In genomic region chr13:59556670-59557069, GRCm38 (mm10) we compare ENCODE assay signal across 7 mouse cellular contexts. TPM values are rescaled to one million over a fixed set of nuclear protein-coding genes. Genes with fewer than 3 reads are reported as not detected.
DNase-seq lines count a peak whose midpoint lies in the region; ATAC-seq and TF ChIP-seq lines count a peak whose summit lies in the region.

No protein-coding gene starts in this region.

- H3K9me3 ChIP-seq in hindbrain, embryonic 15.5 days, result no peaks in the 10 kb centered on the region
- H3K9me3 ChIP-seq in limb, embryonic 12.5 days, result no peaks in the 10 kb centered on the region
- no peaks in the 10 kb centered on the region for H3K9me3 ChIP-seq in midbrain, embryonic 12.5 days

- under 1% methylated on average over 35 of the region's 45 CpGs for WGBS in hindbrain, embryonic 15.5 days
- WGBS in limb, embryonic 12.5 days, result 1% methylated on average over 38 of the region's 45 CpGs
- WGBS in midbrain, embryonic 12.5 days, result 0% methylated on average over 32 of the region's 45 CpGs

- no peak for TF ChIP-seq CTCF in gastrocnemius, adult 2 months (IDR thresholded peaks at IDR 0.05)

- peak overlapping the region; percentile 77 for H3K9ac ChIP-seq in hindbrain, embryonic 15.5 days
- peak overlapping the region; percentile 78 for H3K9ac ChIP-seq in limb, embryonic 12.5 days (replicated peaks)
- H3K9ac ChIP-seq in midbrain, embryonic 12.5 days (replicated peaks), result peak overlapping the region; percentile 89

- peak overlapping the region; percentile 96 for H3K4me3 ChIP-seq in gastrocnemius, adult 2 months
- H3K4me3 ChIP-seq in hindbrain, embryonic 15.5 days, result peak overlapping the region; percentile 76
- peak overlapping the region; percentile 87 for H3K4me3 ChIP-seq in limb, embryonic 12.5 days (replicated peaks)
- H3K4me3 ChIP-seq in midbrain, embryonic 12.5 days, result peak overlapping the region; percentile 88

- intact Hi-C loops in gastrocnemius, adult 2 months (cut with DNase I), result loop anchor here (2.0 kb wide), 1 partner anchor 28 kb away; the partner anchor contains the start of genes Agtpbp1 and Naa35

- H3K4me2 ChIP-seq in hindbrain, embryonic 15.5 days, result peak overlapping the region; percentile 84
- H3K4me2 ChIP-seq in limb, embryonic 12.5 days, result peak overlapping the region; percentile 92
- H3K4me2 ChIP-seq in midbrain, embryonic 12.5 days (replicated peaks), result peak overlapping the region; percentile 91

- H3K4me1 ChIP-seq in hindbrain, embryonic 15.5 days (replicated peaks), result peaks cover 44% of the 10 kb centered on the region
- H3K4me1 ChIP-seq in limb, embryonic 12.5 days (replicated peaks), result peaks cover 16% of the 10 kb centered on the region
- H3K4me1 ChIP-seq in midbrain, embryonic 12.5 days, result peaks cover 15% of the 10 kb centered on the region; the same call in 1 of the 2 replicates

- H3K27ac ChIP-seq in gastrocnemius, adult 2 months, result peak overlapping the region; percentile 92
- peak overlapping the region; percentile 80 for H3K27ac ChIP-seq in hindbrain, embryonic 15.5 days (replicated peaks)
- H3K27ac ChIP-seq in limb, embryonic 12.5 days, result peak overlapping the region; percentile 59; the same call in 1 of the 2 replicates
- peak overlapping the region; percentile 84 for H3K27ac ChIP-seq in midbrain, embryonic 12.5 days (replicated peaks)

- DNase-seq in adrenal gland, adult (ENCODE audit: inconsistent age in 2 of 2, low spot score in 1 of 2), result peak; percentile 62 to 85
- DNase-seq in cerebellum, postnatal 36 days, result peak; percentile 71 to 72
- peak; percentile 76 for DNase-seq in gastrocnemius, adult 2 months
- DNase-seq in spleen, adult 12 weeks (ENCODE audit: low spot score), result peak; percentile 65

- peak; percentile 66 for ATAC-seq in hindbrain, embryonic 15.5 days (ENCODE audit: low FRiP score, low read depth)
- peak; percentile 24 for ATAC-seq in limb, embryonic 12.5 days (ENCODE audit: insufficient number of reproducible peaks, insufficient read depth, low FRiP score, low TSS enrichment, low read depth)
- ATAC-seq in midbrain, embryonic 12.5 days (ENCODE audit: low FRiP score, low read depth), result peak; percentile 82

- no peaks in the 10 kb centered on the region for H3K36me3 ChIP-seq in hindbrain, embryonic 15.5 days
- no peaks in the 10 kb centered on the region for H3K36me3 ChIP-seq in limb, embryonic 12.5 days
- H3K36me3 ChIP-seq in midbrain, embryonic 12.5 days, result no peaks in the 10 kb centered on the region

- H3K27me3 ChIP-seq in hindbrain, embryonic 15.5 days, result no peaks in the 10 kb centered on the region
- H3K27me3 ChIP-seq in limb, embryonic 12.5 days, result 0 out of 2 replicates have a peak, but pooled peaks cover 4% of the 10 kb centered on the region
- peaks cover 11% of the 10 kb centered on the region for H3K27me3 ChIP-seq in midbrain, embryonic 12.5 days

RNA-seq across cellular contexts. Expression of gene Agtpbp1, which starts 28.4 kb away (rescaled TPM):
- total RNA-seq in gastrocnemius, adult 2 months (2021), result 10 to 100 TPM; 59.1 to 71.0 TPM
- polyA plus RNA-seq in hindbrain, embryonic 15.5 days (2015; fragmentation: Nextera tagmentation; extraction: Ambion mirVana), result 65.9 and 67.6 TPM in 2 replicates
- 9.0 and 9.3 TPM in 2 replicates for polyA plus RNA-seq in limb, embryonic 12.5 days (2016; fragmentation: Nextera tagmentation; extraction: Ambion mirVana)
- 29.5 and 30.4 TPM in 2 replicates for polyA plus RNA-seq in midbrain, embryonic 12.5 days (2016; fragmentation: Nextera tagmentation; extraction: Ambion mirVana)

RNA-seq across cellular contexts. Expression of gene Naa35, which starts 28.4 kb away (rescaled TPM):
- total RNA-seq in gastrocnemius, adult 2 months (2021), result 10 to 100 TPM; 29.2 to 32.7 TPM
- 120 and 126 TPM in 2 replicates for polyA plus RNA-seq in hindbrain, embryonic 15.5 days (2015; fragmentation: Nextera tagmentation; extraction: Ambion mirVana)
- 122 and 127 TPM in 2 replicates for polyA plus RNA-seq in limb, embryonic 12.5 days (2016; fragmentation: Nextera tagmentation; extraction: Ambion mirVana)
- polyA plus RNA-seq in midbrain, embryonic 12.5 days (2016; fragmentation: Nextera tagmentation; extraction: Ambion mirVana), result 128 and 136 TPM in 2 replicates

Comparison
In these comparisons a context has a peak if more than half of its experiments do, and no peak if none do; other contexts are left out.
1. Peak in every context shown above with its lines: DNase-seq, ATAC-seq, H3K4me3 ChIP-seq and H3K27ac ChIP-seq.
2. ATAC-seq: peak in every context shown above with its lines; median percentile 82 in midbrain, embryonic 12.5 days; 66 in hindbrain, embryonic 15.5 days; 24 in limb, embryonic 12.5 days.